In genomic region chr17:35125578-35125977, GRCm38 (mm10) we compare ENCODE assay signal across 8 mouse cellular contexts. TPM values are rescaled to one million over a fixed set of nuclear protein-coding genes. Genes with fewer than 3 reads are reported as not detected.
DNase-seq lines count a peak whose midpoint lies in the region; ATAC-seq and TF ChIP-seq lines count a peak whose summit lies in the region.

No protein-coding gene starts in this region.

- H3K4me1 ChIP-seq in lung, adult 2 months (ENCODE audit: control insufficient read depth, insufficient read depth, low read length): peaks cover 16% of the 10 kb centered on the region
- peaks cover 50% of the 10 kb centered on the region for H3K4me1 ChIP-seq in forebrain, embryonic 10.5 days
- H3K4me1 ChIP-seq in liver, embryonic 12.5 days: peaks cover 55% of the 10 kb centered on the region
- peaks cover 28% of the 10 kb centered on the region for H3K4me1 ChIP-seq in stomach, embryonic 15.5 days

- H3K4me2 ChIP-seq in liver, embryonic 12.5 days: peak overlapping the region; percentile 80
- H3K4me2 ChIP-seq in stomach, embryonic 15.5 days: peak overlapping the region; percentile 67

- no peak for TF ChIP-seq POLR2A in lung, adult 2 months (IDR thresholded peaks at IDR 0.05; ENCODE audit: borderline replicate concordance, extremely low read depth, low read depth, low read length)

- H3K27ac ChIP-seq in forebrain, embryonic 10.5 days: no peak overlapping the region; the same call in 1 of the 2 replicates
- peak overlapping the region; percentile 89 for H3K27ac ChIP-seq in liver, embryonic 12.5 days
- H3K27ac ChIP-seq in stomach, embryonic 15.5 days: peak overlapping the region; percentile 88

- H3K9ac ChIP-seq in liver, embryonic 12.5 days: peak overlapping the region; percentile 81
- peak overlapping the region; percentile 53; the same call in 1 of the 2 replicates for H3K9ac ChIP-seq in stomach, embryonic 15.5 days

- H3K9me3 ChIP-seq in forebrain, embryonic 10.5 days: no peaks in the 10 kb centered on the region
- H3K9me3 ChIP-seq in liver, embryonic 12.5 days (replicated peaks): no peaks in the 10 kb centered on the region
- H3K9me3 ChIP-seq in stomach, embryonic 15.5 days: no peaks in the 10 kb centered on the region

- no peaks in the 10 kb centered on the region for H3K27me3 ChIP-seq in forebrain, embryonic 10.5 days (ENCODE audit: poor library complexity, severe bottlenecking)
- H3K27me3 ChIP-seq in liver, embryonic 12.5 days (replicated peaks): no peaks in the 10 kb centered on the region
- no peaks in the 10 kb centered on the region for H3K27me3 ChIP-seq in stomach, embryonic 15.5 days (replicated peaks)

- no peak for DNase-seq in lung, adult 2 months
- no peak for DNase-seq in lung, postnatal 14 days
- no peak for DNase-seq in forebrain, embryonic 10.5 days (ENCODE audit: extremely low spot score, low spot score)
- no peak for DNase-seq in testis, postnatal 10 days (ENCODE audit: low spot score)
- no peak for DNase-seq in layer of hippocampus, adult 9-11 months
- DNase-seq in spleen, postnatal 10 days (ENCODE audit: low spot score in 2 of 2): no peak

- WGBS in lung, adult 2 months: 32% methylated on average over 6 of the region's 6 CpGs
- 40% methylated on average over 6 of the region's 6 CpGs for WGBS in forebrain, embryonic 10.5 days
- 37% methylated on average over 6 of the region's 6 CpGs for WGBS in liver, embryonic 12.5 days (ENCODE audit: insufficient replicate concordance)
- WGBS in stomach, embryonic 15.5 days: 20% methylated on average over 6 of the region's 6 CpGs

- TF ChIP-seq CTCF in lung, adult 2 months (IDR thresholded peaks at IDR 0.05; ENCODE audit: insufficient read depth, low read length): no peak

- H3K4me3 ChIP-seq in lung, adult 2 months (replicated peaks; ENCODE audit: extremely low read depth, low read depth, low read length): peak overlapping the region; percentile 26
- H3K4me3 ChIP-seq in forebrain, embryonic 10.5 days: peak overlapping the region; percentile 68
- peak overlapping the region; percentile 69 for H3K4me3 ChIP-seq in liver, embryonic 12.5 days
- H3K4me3 ChIP-seq in stomach, embryonic 15.5 days (replicated peaks): peak overlapping the region; percentile 58

- H3K36me3 ChIP-seq in forebrain, embryonic 10.5 days (replicated peaks): peaks cover 43% of the 10 kb centered on the region
- H3K36me3 ChIP-seq in liver, embryonic 12.5 days: peaks cover 53% of the 10 kb centered on the region
- peaks cover 5% of the 10 kb centered on the region for H3K36me3 ChIP-seq in stomach, embryonic 15.5 days

- no peak for ATAC-seq in liver, embryonic 12.5 days
- ATAC-seq in stomach, embryonic 15.5 days (ENCODE audit: insufficient read depth, low FRiP score, low read depth): no peak

RNA-seq across cellular contexts. Expression of gene D17H6S53E, which starts 0.6 kb away (rescaled TPM):
- polyA plus RNA-seq in lung, adult 2 months (2012; rRNA removed): 12.1 and 12.9 TPM in 2 replicates
- 7.8 and 10.6 TPM in 2 replicates for polyA plus RNA-seq in forebrain, embryonic 10.5 days (2016; fragmentation: Nextera tagmentation; extraction: Ambion mirVana)
- polyA plus RNA-seq in liver, embryonic 12.5 days (2016; fragmentation: Nextera tagmentation; extraction: Ambion mirVana): 3.7 and 4.3 TPM in 2 replicates
- polyA plus RNA-seq in stomach, embryonic 15.5 days (2015; fragmentation: Nextera tagmentation; extraction: Ambion mirVana): 11.9 and 12.2 TPM in 2 replicates

RNA-seq across cellular contexts. Expression of gene Csnk2b, which starts 3.7 kb away (rescaled TPM):
- 232 and 297 TPM in 2 replicates for polyA plus RNA-seq in lung, adult 2 months (2012; rRNA removed)
- 290 and 303 TPM in 2 replicates for polyA plus RNA-seq in forebrain, embryonic 10.5 days (2016; fragmentation: Nextera tagmentation; extraction: Ambion mirVana)
- 187 and 192 TPM in 2 replicates for polyA plus RNA-seq in liver, embryonic 12.5 days (2016; fragmentation: Nextera tagmentation; extraction: Ambion mirVana)
- polyA plus RNA-seq in stomach, embryonic 15.5 days (2015; fragmentation: Nextera tagmentation; extraction: Ambion mirVana): 251 and 262 TPM in 2 replicates

RNA-seq across cellular contexts. Expression of gene Gpank1, which starts 4.3 kb away (rescaled TPM):
- 17.9 and 21.9 TPM in 2 replicates for polyA plus RNA-seq in lung, adult 2 months (2012; rRNA removed)
- 33.9 and 42.2 TPM in 2 replicates for polyA plus RNA-seq in forebrain, embryonic 10.5 days (2016; fragmentation: Nextera tagmentation; extraction: Ambion mirVana)
- 16.5 and 19.6 TPM in 2 replicates for polyA plus RNA-seq in liver, embryonic 12.5 days (2016; fragmentation: Nextera tagmentation; extraction: Ambion mirVana)
- polyA plus RNA-seq in stomach, embryonic 15.5 days (2015; fragmentation: Nextera tagmentation; extraction: Ambion mirVana): 17.4 and 19.1 TPM in 2 replicates

RNA-seq across cellular contexts. Expression of gene Apom, which starts 6.3 kb away (rescaled TPM):
- 0.12 TPM in 1 of 2 replicates, not detected in the other for polyA plus RNA-seq in lung, adult 2 months (2012; rRNA removed)
- 0.74 and 0.97 TPM in 2 replicates for polyA plus RNA-seq in forebrain, embryonic 10.5 days (2016; fragmentation: Nextera tagmentation; extraction: Ambion mirVana)
- polyA plus RNA-seq in liver, embryonic 12.5 days (2016; fragmentation: Nextera tagmentation; extraction: Ambion mirVana): 482 and 508 TPM in 2 replicates
- polyA plus RNA-seq in stomach, embryonic 15.5 days (2015; fragmentation: Nextera tagmentation; extraction: Ambion mirVana): 21.2 and 47.5 TPM in 2 replicates

RNA-seq across cellular contexts. Expression of gene Bag6, which starts 9.4 kb away (rescaled TPM):
- polyA plus RNA-seq in lung, adult 2 months (2012; rRNA removed): 227 and 234 TPM in 2 replicates
- 65.9 and 69.0 TPM in 2 replicates for polyA plus RNA-seq in forebrain, embryonic 10.5 days (2016; fragmentation: Nextera tagmentation; extraction: Ambion mirVana)
- polyA plus RNA-seq in liver, embryonic 12.5 days (2016; fragmentation: Nextera tagmentation; extraction: Ambion mirVana): 29.1 and 35.5 TPM in 2 replicates
- polyA plus RNA-seq in stomach, embryonic 15.5 days (2015; fragmentation: Nextera tagmentation; extraction: Ambion mirVana): 42.2 and 48.0 TPM in 2 replicates
